Mouse (Mus musculus) ES-Bruce4 (cell line): ENCODE measurements around the gene Tfrc.

Experiments used
- EP300 ChIP-seq: IDR thresholded peaks from 2 replicates; pipeline ENCODE4 v1.6.1; 2011; ENCODE audit warnings: low read depth, low read length; ENCODE audit not compliant: insufficient read depth
- POLR2A ChIP-seq: IDR thresholded peaks from one replicate; pipeline ENCODE4 v1.8.1; 2011; ENCODE audit warnings: low read length; ENCODE audit not compliant: insufficient read depth

- TF ChIP-seq POLR2A (no peak), EP300 (no peak)
Observed at GRCm38 (mm10) chr16:32661493-32661921, 52.8 kb downstream of the Tfrc start.
